Mouse (Mus musculus) brown adipose tissue, adult 24 weeks (tissue): ENCODE results near the gene Ppp1r10. TPM values are rescaled to one million over a fixed set of nuclear protein-coding genes. Genes with fewer than 3 reads are reported as not detected.

Source experiments
- H3K27ac ChIP-seq: fragments of 200-500 bp; replicated peaks from 2 replicates; pipeline ENCODE4 v1.5.1; 2012; ENCODE audit warnings: low read depth, mild to moderate bottlenecking, low read length
- H3K4me1 ChIP-seq: fragments of 200-500 bp; 2 replicates; pipeline ENCODE4 v1.6.1; 2012; ENCODE audit warnings: low read length, mixed read lengths; ENCODE audit not compliant: control insufficient read depth, insufficient read depth, insufficient read length
- H3K4me3 ChIP-seq: fragments of 200-500 bp; 2 replicates; pipeline ENCODE4 v1.5.1; 2012; ENCODE audit warnings: low read depth, mild to moderate bottlenecking, low read length, moderate library complexity; ENCODE audit not compliant: insufficient read depth
- polyA plus RNA-seq: library from polyadenylated mRNA; stranded (reverse); fragments of >200 nt; gene quantifications from 2 replicates; pipeline ENCODE4 v1.2.4, GENCODE M21; 2012; ENCODE audit not compliant: missing spikeins, insufficient read depth, insufficient read length

Gene Ppp1r10
- polyA plus RNA-seq, result 13.4 and 49.3 TPM in 2 replicates

- Histone ChIP-seq H3K27ac (peak within 1 kb of the TSS; percentile 98), H3K4me1 (no peaks in the 10 kb centered on the region; the same call in 1 of the 2 replicates), H3K4me3 (peak within 1 kb of the TSS; percentile 81)
Measured at GRCm38 (mm10) chr17:35916297-35917142, at the start of gene Ppp1r10, which contains the start of gene Mrps18b. Gene Ppp1r10 (plus strand): TSS chr17:35916434. Gene Mrps18b (minus strand): TSS chr17:35916389.

GRCm38 (mm10) chr17:35866911-35867890 is 49.0 kb upstream of the Ppp1r10 start:
- Histone ChIP-seq H3K4me3 (peak overlapping the region; percentile 78), H3K27ac (peak overlapping the region; percentile 99), H3K4me1 (peaks cover 3% of the 10 kb centered on the region; the same call in 1 of the 2 replicates)

- peak overlapping the region; percentile 78 for H3K4me3 ChIP-seq
- peaks cover 6% of the 10 kb centered on the region; the same call in 1 of the 2 replicates for H3K4me1 ChIP-seq
- H3K27ac ChIP-seq, result peak overlapping the region; percentile 99
Measured at GRCm38 (mm10) chr17:35868165-35868820, 47.9 kb upstream of the Ppp1r10 start.

- Histone ChIP-seq H3K4me3 (peak overlapping the region; percentile 78), H3K4me1 (peaks cover 6% of the 10 kb centered on the region; the same call in 1 of the 2 replicates), H3K27ac (peak overlapping the region; percentile 99)
Measured at GRCm38 (mm10) chr17:35868961-35869345, 47.3 kb upstream of the Ppp1r10 start.

GRCm38 (mm10) chr17:35869346-35870067 is 46.7 kb upstream of the Ppp1r10 start:
- Histone ChIP-seq H3K4me1 (peaks cover 6% of the 10 kb centered on the region; the same call in 1 of the 2 replicates), H3K27ac (peak overlapping the region; percentile 99), H3K4me3 (peak overlapping the region; percentile 78)

GRCm38 (mm10) chr17:35870151-35870883 is 45.9 kb upstream of the Ppp1r10 start:
- 0 out of 2 replicates have a peak, but pooled peaks cover 2% of the 10 kb centered on the region for H3K4me1 ChIP-seq
- peak overlapping the region; percentile 78 for H3K4me3 ChIP-seq
- H3K27ac ChIP-seq, result peak overlapping the region; percentile 99

- Histone ChIP-seq H3K4me1 (0 out of 2 replicates have a peak, but pooled peaks cover 2% of the 10 kb centered on the region), H3K27ac (peak overlapping the region; percentile 99), H3K4me3 (peak overlapping the region; percentile 78)
Measured at GRCm38 (mm10) chr17:35870884-35871696, 45.1 kb upstream of the Ppp1r10 start.

- H3K4me1 ChIP-seq, result 0 out of 2 replicates have a peak, but pooled peaks cover 2% of the 10 kb centered on the region
- peak overlapping the region; percentile 35; the same call in 1 of the 2 replicates for H3K4me3 ChIP-seq
- peak overlapping the region; percentile 35; the same call in 1 of the 2 replicates for H3K27ac ChIP-seq
Measured at GRCm38 (mm10) chr17:35873774-35874519, 42.3 kb upstream of the Ppp1r10 start.

- Histone ChIP-seq H3K27ac (0 out of 2 replicates have a peak overlapping the region, but pooled peaks have one; percentile 10), H3K4me3 (no peak overlapping the region), H3K4me1 (0 out of 2 replicates have a peak, but pooled peaks cover 2% of the 10 kb centered on the region)
Measured at GRCm38 (mm10) chr17:35874721-35875120, 41.5 kb upstream of the Ppp1r10 start.

GRCm38 (mm10) chr17:35879245-35880057 is 36.8 kb upstream of the Ppp1r10 start, which contains the start of gene Dhx16:
Gene Dhx16 (plus strand): TSS chr17:35879819.
- no peak within 1 kb of the TSS for H3K27ac ChIP-seq
- peaks cover 4% of the 10 kb centered on the region; the same call in 1 of the 2 replicates for H3K4me1 ChIP-seq
- H3K4me3 ChIP-seq, result peak within 1 kb of the TSS; percentile 91

GRCm38 (mm10) chr17:35882924-35883323 is 33.3 kb upstream of the Ppp1r10 start:
- Histone ChIP-seq H3K4me1 (peaks cover 4% of the 10 kb centered on the region; the same call in 1 of the 2 replicates), H3K4me3 (no peak overlapping the region), H3K27ac (no peak overlapping the region)
